Mouse (Mus musculus): ENCODE data around the gene Wdr24.

The Wdr24 gene

DNA sequence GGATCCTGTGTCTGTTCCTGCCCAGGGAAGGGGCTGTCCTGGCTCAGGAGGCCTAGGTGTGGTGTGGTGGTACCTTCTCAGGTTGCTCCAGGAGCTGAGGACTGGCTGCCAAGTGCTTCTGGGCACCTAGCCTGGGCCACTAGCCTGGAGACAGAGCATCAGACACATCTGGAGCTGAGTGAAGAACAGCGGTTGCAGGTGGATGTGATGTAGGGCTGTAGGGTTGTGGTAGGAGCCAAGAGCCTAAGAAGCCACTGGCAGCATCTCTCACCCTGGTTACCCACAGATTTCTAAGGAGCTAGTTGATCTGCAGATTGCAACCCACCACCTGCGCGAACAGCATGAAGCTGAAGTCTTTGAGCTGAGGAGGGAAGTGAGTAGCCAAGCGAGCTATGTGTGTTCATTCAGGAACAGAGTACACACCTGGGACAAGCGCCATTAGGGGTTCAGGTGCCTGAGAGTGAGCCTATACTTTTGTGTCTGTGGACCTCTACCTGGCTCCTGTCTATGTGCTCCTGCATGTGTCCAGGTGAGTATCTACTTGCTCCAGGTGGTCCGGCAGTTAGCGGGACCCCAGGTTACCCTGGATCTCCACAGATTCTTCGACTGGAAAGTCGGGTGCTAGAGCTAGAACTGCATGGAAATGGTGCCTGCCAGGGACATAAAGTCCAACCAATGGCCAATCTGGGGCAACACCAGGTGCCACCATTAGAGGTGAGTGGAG lies 36.5 kb upstream of the Wdr24 start:
- TF ChIP-seq NANOG (IDR thresholded peaks at IDR 0.05; ENCODE audit: borderline replicate concordance, low read length) (no peak), POU5F1 (IDR thresholded peaks at IDR 0.05; ENCODE audit: borderline replicate concordance, low read length) (no peak), CTCF (conservative IDR thresholded peaks at IDR 0.05; ENCODE audit: low read length) (no peak)
- peaks cover 37% of the 10 kb centered on the region for H3K4me1 ChIP-seq (replicated peaks; ENCODE audit: low read depth, low read length)
- no peak overlapping the region for H3K4me3 ChIP-seq (replicated peaks; ENCODE audit: low read length)
- no peaks in the 10 kb centered on the region for H3K27me3 ChIP-seq (ENCODE audit: insufficient read depth, low read length)
- no peaks in the 10 kb centered on the region for H3K9me3 ChIP-seq (ENCODE audit: low read length)
- peaks cover 58% of the 10 kb centered on the region for H3K36me3 ChIP-seq (ENCODE audit: insufficient read depth, low read length)

DNA sequence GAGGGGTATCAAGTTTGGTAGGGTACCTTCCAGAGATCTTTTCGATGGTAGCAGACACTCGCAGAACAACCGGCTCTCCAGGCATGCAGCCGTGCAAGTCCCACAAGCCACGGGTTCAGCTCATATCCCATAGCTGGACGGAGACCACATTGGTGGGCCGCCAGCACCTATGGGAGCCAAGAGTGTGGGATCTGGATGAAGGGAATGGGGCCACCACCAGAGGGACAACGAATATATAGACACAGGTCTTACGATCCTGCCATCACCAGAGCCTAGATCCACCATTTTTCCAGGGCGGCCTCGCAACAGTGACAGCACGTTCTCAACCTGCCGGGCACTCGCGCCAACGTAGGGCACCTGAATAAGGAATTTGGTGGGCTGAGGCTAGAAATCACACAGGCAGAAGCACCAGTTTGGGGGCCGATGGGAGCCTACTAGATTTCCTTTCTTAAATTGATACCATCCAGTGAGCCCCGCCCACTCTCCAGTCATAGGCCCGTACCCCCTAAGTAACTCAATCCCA lies 32.0 kb upstream of the Wdr24 start:
- Histone ChIP-seq H3K27me3 (ENCODE audit: insufficient read depth, low read length) (peaks cover 13% of the 10 kb centered on the region), H3K4me1 (replicated peaks; ENCODE audit: low read depth, low read length) (peaks cover 58% of the 10 kb centered on the region)
- TF ChIP-seq POU5F1 (IDR thresholded peaks at IDR 0.05; ENCODE audit: borderline replicate concordance, low read length): no peak

DNA sequence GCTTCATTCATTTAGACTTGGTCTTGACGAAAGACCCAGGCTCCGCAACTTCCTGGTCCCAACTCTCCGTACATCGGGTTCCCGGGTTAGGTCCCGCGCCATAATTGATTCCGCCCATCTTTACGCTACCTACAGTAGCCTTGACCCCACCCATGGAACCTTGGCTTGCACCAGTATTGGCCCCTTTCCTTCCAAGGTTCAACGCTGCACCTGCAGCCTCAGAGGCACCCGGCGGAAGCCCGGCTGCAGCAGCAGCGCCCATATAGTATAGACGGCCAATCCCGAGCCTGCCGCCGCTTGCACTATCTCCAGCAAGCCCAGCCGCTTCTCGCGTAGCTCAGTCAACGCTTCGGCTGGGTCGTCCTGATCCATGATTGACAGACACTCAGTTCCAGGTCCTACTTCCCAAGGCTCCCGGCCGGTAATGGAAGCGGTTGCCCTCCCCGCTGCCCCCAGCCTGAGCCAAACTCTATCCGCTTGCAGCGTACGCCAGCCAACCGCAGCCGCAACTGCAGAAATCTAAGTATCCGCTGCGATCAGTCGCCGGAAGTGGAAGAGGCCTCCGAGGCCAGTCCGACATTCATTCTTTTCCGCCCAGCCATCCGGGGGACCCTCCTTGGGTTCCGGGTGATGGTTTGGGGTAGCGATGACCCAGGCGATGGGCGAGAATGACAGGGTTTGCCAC lies 31.4 kb upstream of the Wdr24 start:
- peaks cover 43% of the 10 kb centered on the region for H3K36me3 ChIP-seq (ENCODE audit: insufficient read depth, low read length)
- TF ChIP-seq NANOG (IDR thresholded peaks at IDR 0.05; ENCODE audit: borderline replicate concordance, low read length) (no peak), CTCF (conservative IDR thresholded peaks at IDR 0.05; ENCODE audit: low read length) (no peak), POU5F1 (IDR thresholded peaks at IDR 0.05; ENCODE audit: borderline replicate concordance, low read length) (no peak)
- peak overlapping the region; percentile 91 for H3K4me3 ChIP-seq (replicated peaks; ENCODE audit: low read length)

More for the DNA sequence above, 32.0 kb upstream of the Wdr24 start:
- Histone ChIP-seq H3K36me3 (ENCODE audit: insufficient read depth, low read length) (peaks cover 43% of the 10 kb centered on the region), H3K9me3 (ENCODE audit: low read length) (no peaks in the 10 kb centered on the region), H3K4me3 (replicated peaks; ENCODE audit: low read length) (peak overlapping the region; percentile 91)

DNA sequence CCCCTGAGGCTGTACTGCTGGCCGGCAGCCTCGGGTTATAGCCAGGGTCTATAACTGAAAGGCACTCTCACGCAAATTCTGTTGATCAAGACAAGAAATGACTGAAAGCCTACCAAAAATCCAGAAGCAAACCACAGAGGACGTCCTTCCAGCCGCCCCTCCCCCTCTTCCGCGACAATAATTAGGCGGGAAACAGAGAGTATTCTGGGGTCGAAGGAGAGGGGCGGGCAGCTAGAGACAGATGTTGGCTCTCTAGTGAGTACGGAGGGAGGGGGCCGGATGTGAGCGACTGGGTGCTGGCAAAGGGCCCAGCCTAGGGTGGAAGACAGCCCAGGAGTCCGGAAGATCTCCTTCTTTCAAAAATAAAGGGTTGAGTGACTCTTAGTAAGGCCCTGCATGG lies 30.8 kb upstream of the Wdr24 start, which contains the start of gene Fam173a:
Gene Fam173a, minus strand, starts transcription at position 287 of the 400 bp plus-strand sequence.
- Histone ChIP-seq H3K4me1 (replicated peaks; ENCODE audit: low read depth, low read length) (peaks cover 64% of the 10 kb centered on the region), H3K9me3 (ENCODE audit: low read length) (no peaks in the 10 kb centered on the region), H3K36me3 (ENCODE audit: insufficient read depth, low read length) (peaks cover 39% of the 10 kb centered on the region), H3K4me3 (replicated peaks; ENCODE audit: low read length) (peak within 1 kb of the TSS; percentile 91), H3K27me3 (ENCODE audit: insufficient read depth, low read length) (peaks cover 14% of the 10 kb centered on the region)
- TF ChIP-seq POU5F1 (IDR thresholded peaks at IDR 0.05; ENCODE audit: borderline replicate concordance, low read length): no peak
- TF ChIP-seq CTCF (conservative IDR thresholded peaks at IDR 0.05; ENCODE audit: low read length): no peak
- no peak for TF ChIP-seq NANOG (IDR thresholded peaks at IDR 0.05; ENCODE audit: borderline replicate concordance, low read length)

More for the DNA sequence above, 31.4 kb upstream of the Wdr24 start:
- peaks cover 14% of the 10 kb centered on the region for H3K27me3 ChIP-seq (ENCODE audit: insufficient read depth, low read length)
- peaks cover 58% of the 10 kb centered on the region for H3K4me1 ChIP-seq (replicated peaks; ENCODE audit: low read depth, low read length)
- H3K9me3 ChIP-seq (ENCODE audit: low read length): no peaks in the 10 kb centered on the region

DNA sequence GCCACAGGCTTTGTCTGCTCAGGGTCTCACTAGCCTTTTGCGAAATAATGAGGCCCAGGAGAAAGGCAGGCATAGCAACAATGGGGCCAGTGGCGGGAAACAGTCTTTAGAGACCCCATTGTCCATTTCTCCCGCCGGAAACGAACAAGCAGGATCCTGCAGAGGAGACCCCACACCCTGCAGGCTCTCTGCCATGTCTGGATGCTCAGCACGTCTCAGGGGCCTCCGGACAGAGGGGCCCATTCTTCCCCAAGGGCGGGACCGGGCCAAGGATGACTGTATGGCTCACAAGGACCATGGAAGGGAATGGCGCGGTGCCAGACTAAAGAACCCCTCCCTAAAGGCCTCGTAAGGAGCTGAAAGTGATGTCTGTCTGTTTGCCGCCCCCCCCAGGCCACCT lies 29.2 kb upstream of the Wdr24 start:
- Histone ChIP-seq H3K9me3 (ENCODE audit: low read length) (no peaks in the 10 kb centered on the region), H3K36me3 (ENCODE audit: insufficient read depth, low read length) (peaks cover 26% of the 10 kb centered on the region), H3K27me3 (ENCODE audit: insufficient read depth, low read length) (peaks cover 14% of the 10 kb centered on the region), H3K4me3 (replicated peaks; ENCODE audit: low read length) (peak overlapping the region; percentile 41), H3K4me1 (replicated peaks; ENCODE audit: low read depth, low read length) (peaks cover 64% of the 10 kb centered on the region)
- no peak for TF ChIP-seq NANOG (IDR thresholded peaks at IDR 0.05; ENCODE audit: borderline replicate concordance, low read length)
- TF ChIP-seq CTCF (conservative IDR thresholded peaks at IDR 0.05; ENCODE audit: low read length): no peak
- no peak for TF ChIP-seq POU5F1 (IDR thresholded peaks at IDR 0.05; ENCODE audit: borderline replicate concordance, low read length)

DNA sequence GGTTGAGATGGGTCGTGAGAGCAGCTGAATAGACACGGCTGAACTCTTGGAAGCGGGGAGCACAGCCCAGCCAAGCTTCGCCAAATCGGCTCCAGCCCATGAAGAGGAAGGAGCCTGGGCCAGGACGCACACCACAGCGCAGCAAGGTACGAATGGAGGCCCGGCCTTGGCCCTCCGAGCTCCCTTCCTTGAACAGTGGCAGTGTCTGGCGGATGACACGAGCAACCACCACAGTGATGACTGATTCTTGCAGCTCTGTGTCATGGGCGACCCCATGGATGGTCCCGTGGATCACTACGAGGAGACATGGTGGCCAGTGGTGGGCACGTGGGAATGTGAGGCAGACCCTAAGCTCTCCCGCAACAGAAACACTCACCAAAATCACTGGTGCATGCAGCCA lies 28.4 kb upstream of the Wdr24 start:
- H3K27me3 ChIP-seq (ENCODE audit: insufficient read depth, low read length): peaks cover 14% of the 10 kb centered on the region
- peak overlapping the region; percentile 88; the same call in 1 of the 2 replicates for H3K4me3 ChIP-seq (replicated peaks; ENCODE audit: low read length)
- H3K9me3 ChIP-seq (ENCODE audit: low read length): no peaks in the 10 kb centered on the region
- H3K4me1 ChIP-seq (replicated peaks; ENCODE audit: low read depth, low read length): peaks cover 64% of the 10 kb centered on the region
- peaks cover 18% of the 10 kb centered on the region for H3K36me3 ChIP-seq (ENCODE audit: insufficient read depth, low read length)
- TF ChIP-seq NANOG (IDR thresholded peaks at IDR 0.05; ENCODE audit: borderline replicate concordance, low read length) (no peak), POU5F1 (IDR thresholded peaks at IDR 0.05; ENCODE audit: borderline replicate concordance, low read length) (no peak), CTCF (conservative IDR thresholded peaks at IDR 0.05; ENCODE audit: low read length) (no peak)

DNA sequence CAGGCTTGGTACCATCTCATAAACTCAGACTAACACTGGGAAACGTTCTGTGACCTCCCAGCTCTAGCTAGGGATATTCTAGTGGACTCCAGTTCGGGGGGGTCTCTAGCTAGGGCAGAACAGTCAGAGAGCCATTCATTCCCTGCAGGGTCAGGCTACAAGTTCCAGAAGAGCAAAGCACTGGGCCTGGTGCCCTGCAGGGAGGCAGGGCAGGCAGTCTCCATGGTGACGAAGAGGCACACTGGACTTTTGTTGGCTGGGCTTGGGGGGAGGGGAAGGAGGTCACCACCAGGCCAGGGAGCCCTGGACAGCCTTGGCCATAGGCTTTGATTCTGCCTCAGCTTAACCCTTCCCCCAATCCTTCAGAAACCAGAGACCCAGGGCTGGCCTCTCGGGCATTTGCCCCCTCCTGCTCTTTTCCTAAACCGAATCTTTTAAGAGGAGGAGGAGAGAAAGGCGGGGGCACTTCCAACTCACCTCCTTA lies 27.8 kb upstream of the Wdr24 start, which contains the start of gene AC134908.4:
Gene AC134908.4, minus strand, starts transcription at position 51 of the 484 bp plus-strand sequence.
- Histone ChIP-seq H3K4me3 (replicated peaks; ENCODE audit: low read length) (peak within 1 kb of the TSS; percentile 88), H3K4me1 (replicated peaks; ENCODE audit: low read depth, low read length) (peaks cover 61% of the 10 kb centered on the region), H3K9me3 (ENCODE audit: low read length) (no peaks in the 10 kb centered on the region), H3K36me3 (ENCODE audit: insufficient read depth, low read length) (peaks cover 14% of the 10 kb centered on the region), H3K27me3 (ENCODE audit: insufficient read depth, low read length) (peaks cover 14% of the 10 kb centered on the region)
- TF ChIP-seq POU5F1 (IDR thresholded peaks at IDR 0.05; ENCODE audit: borderline replicate concordance, low read length) (no peak), CTCF (conservative IDR thresholded peaks at IDR 0.05; ENCODE audit: low read length) (no peak), NANOG (IDR thresholded peaks at IDR 0.05; ENCODE audit: borderline replicate concordance, low read length) (no peak)

DNA sequence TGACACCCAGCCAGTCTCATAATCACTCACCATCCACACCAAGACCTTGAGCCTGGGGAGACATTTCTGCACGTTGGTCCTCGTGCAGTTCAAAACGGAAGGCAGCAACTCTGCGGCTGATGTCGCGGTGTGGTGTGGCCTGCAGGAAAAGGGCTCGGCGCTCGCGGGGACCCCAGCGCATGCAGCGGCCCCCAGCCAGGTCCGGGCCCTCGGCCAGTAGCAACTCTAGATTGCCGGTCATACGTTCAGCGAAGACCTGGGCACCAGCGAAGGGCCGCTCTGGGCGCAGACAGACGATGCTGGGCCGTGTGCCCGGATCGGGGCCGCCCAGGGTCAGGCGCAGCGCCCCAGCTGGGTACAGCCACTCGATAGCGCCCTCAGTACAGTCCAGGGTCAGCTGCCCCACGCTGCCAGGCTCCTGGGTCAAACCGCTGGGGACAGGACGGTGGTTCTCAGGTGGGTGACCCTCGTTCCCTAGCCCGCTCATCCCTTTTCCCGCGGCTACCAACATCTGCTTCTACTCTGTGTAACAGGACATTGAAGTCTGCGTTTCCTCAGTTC lies 27.1 kb upstream of the Wdr24 start:
- Histone ChIP-seq H3K4me3 (replicated peaks; ENCODE audit: low read length) (peak overlapping the region; percentile 88), H3K9me3 (ENCODE audit: low read length) (no peaks in the 10 kb centered on the region), H3K27me3 (ENCODE audit: insufficient read depth, low read length) (peaks cover 15% of the 10 kb centered on the region), H3K4me1 (replicated peaks; ENCODE audit: low read depth, low read length) (peaks cover 55% of the 10 kb centered on the region), H3K36me3 (ENCODE audit: insufficient read depth, low read length) (peaks cover 12% of the 10 kb centered on the region)
- TF ChIP-seq CTCF (conservative IDR thresholded peaks at IDR 0.05; ENCODE audit: low read length): no peak
- TF ChIP-seq NANOG (IDR thresholded peaks at IDR 0.05; ENCODE audit: borderline replicate concordance, low read length): no peak
- no peak for TF ChIP-seq POU5F1 (IDR thresholded peaks at IDR 0.05; ENCODE audit: borderline replicate concordance, low read length)

Measured in E14TG2a.4 (cell line).